Mouse (Mus musculus) heart, postnatal 0 days (tissue): Measurements from ENCODE around the gene Oas1a.

Experiments used
- CTCF ChIP-seq: IDR thresholded peaks from 2 replicates; pipeline ENCODE4 v1.5.1; 2016; ENCODE audit warnings: antibody characterized with exemption, control low read depth, low read depth
- EP300 ChIP-seq: IDR thresholded peaks from 2 replicates; pipeline ENCODE4 v1.6.1; 2016; ENCODE audit warnings: antibody characterized with exemption, low read depth

GRCm38 (mm10) chr5:120898726-120899125 lies 8.6 kb downstream of the Oas1a start:
- TF ChIP-seq CTCF: no peak
- TF ChIP-seq EP300: no peak
